Mouse (Mus musculus) embryonic facial prominence, embryonic 13.5 days (tissue): ENCODE results near the gene Frem3. TPM values are rescaled to one million over a fixed set of nuclear protein-coding genes. Genes with fewer than 3 reads are reported as not detected.
"Not testable (repeated sequence)": the region's sequence is repeated elsewhere in the genome, so short reads cannot be mapped to it uniquely, and the experiment has no call there.

ENCODE experiments used
- ATAC-seq: fragments of 200-750 bp; cut with Nextera tagmentation; 2 replicates; pipeline ENCODE4 v1.8.0; 2017; ENCODE audit warnings: low read depth; ENCODE audit not compliant: insufficient number of reproducible peaks, insufficient read depth, low FRiP score, low TSS enrichment
- H3K27ac ChIP-seq: fragments of 300-500 bp; sonication (generic); 2 replicates; pipeline ENCODE4 v1.5.1; 2015; ENCODE audit warnings: moderate library complexity, mild to moderate bottlenecking, inconsistent platforms
- H3K27me3 ChIP-seq: fragments of 300-500 bp; sonication (generic); 2 replicates; pipeline ENCODE4 v1.6.1; 2015; ENCODE audit warnings: mild to moderate bottlenecking, inconsistent platforms
- H3K36me3 ChIP-seq: fragments of 300-500 bp; sonication (generic); 2 replicates; pipeline ENCODE4 v1.6.1; 2015; ENCODE audit warnings: mild to moderate bottlenecking, inconsistent platforms
- H3K4me1 ChIP-seq: fragments of 300-500 bp; sonication (generic); 2 replicates; pipeline ENCODE4 v1.6.1; 2015; ENCODE audit warnings: inconsistent platforms
- H3K4me2 ChIP-seq: fragments of 300-500 bp; sonication (generic); 2 replicates; pipeline ENCODE4 v1.6.1; 2015; ENCODE audit warnings: moderate library complexity, mild to moderate bottlenecking, inconsistent platforms
- H3K4me3 ChIP-seq: fragments of 300-500 bp; sonication (generic); 2 replicates; pipeline ENCODE4 v1.5.1; 2015; ENCODE audit warnings: mild to moderate bottlenecking, inconsistent platforms
- H3K9ac ChIP-seq: fragments of 300-500 bp; sonication (generic); 2 replicates; pipeline ENCODE4 v1.6.1; 2015; ENCODE audit warnings: mild to moderate bottlenecking, inconsistent platforms
- H3K9me3 ChIP-seq: fragments of 300-500 bp; sonication (generic); 2 replicates; pipeline ENCODE4 v1.6.1; 2016; ENCODE audit warnings: inconsistent platforms
- WGBS: fragments of 180-500 bp; shearing (Covaris S2); methylation state at CpG from one replicate; pipeline ENCODE4 v1.1.7; 2015; ENCODE audit warnings: mixed read lengths; 5-methylcytosine and 5-hydroxymethylcytosine counted together
- polyA plus RNA-seq: library from polyadenylated mRNA; unstranded; fragments of >200 nt; fragmentation: Nextera tagmentation; extraction: Ambion mirVana; gene quantifications from 2 replicates; pipeline ENCODE4 v1.2.1, GENCODE M21; 2015

Frem3 gene
- polyA plus RNA-seq, 1 experiment from 2014 or later: 0.03 TPM

DNA sequence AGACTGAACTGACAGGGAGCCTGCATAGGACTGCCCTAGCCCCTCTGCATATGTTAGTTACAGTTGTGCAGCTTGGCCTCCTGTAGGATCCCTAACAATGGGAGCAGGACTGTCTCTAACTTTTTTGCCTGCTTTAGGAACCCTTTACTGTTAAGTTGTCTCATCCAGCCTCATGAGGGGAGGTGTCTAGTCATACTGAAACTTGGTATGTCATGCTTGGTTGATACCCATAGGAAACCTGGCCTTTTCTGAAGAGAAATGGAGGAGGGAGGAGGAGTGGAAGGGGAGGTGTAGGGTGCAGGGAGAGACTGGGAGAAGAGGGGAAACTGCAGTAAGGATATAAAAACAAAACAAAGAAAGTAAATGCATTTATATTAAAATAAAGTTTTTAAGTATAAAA, 121.4 kb downstream of the Frem3 start:
- no peaks in the 10 kb centered on the region for H3K4me1 ChIP-seq
- H3K27me3 ChIP-seq: no peaks in the 10 kb centered on the region
- peaks cover 57% of the 10 kb centered on the region for H3K36me3 ChIP-seq
- no peaks in the 10 kb centered on the region for H3K9me3 ChIP-seq
- H3K27ac ChIP-seq: no peak overlapping the region
- ATAC-seq: no peak
- no peak overlapping the region for H3K9ac ChIP-seq
- no peak overlapping the region for H3K4me2 ChIP-seq
- no peak overlapping the region for H3K4me3 ChIP-seq

DNA sequence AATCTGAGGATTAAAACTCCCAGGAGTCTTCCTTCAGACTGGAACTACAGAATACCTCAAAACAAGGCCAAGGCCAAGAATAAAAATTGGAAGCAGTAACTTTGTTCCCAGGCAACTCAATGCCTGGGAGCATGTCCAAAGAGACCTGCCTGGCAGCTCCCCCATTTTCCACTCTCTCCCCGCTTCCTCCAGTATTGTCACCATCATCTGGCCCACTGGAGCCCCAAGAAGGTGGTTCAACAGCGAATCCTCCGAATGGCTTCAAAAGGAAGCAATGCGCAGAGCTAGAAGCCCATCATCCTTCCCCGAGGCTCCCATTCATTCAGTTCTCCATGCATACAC, 127.1 kb downstream of the Frem3 start:
- Histone ChIP-seq H3K36me3 (peaks cover 22% of the 10 kb centered on the region), H3K27me3 (no peaks in the 10 kb centered on the region), H3K4me1 (peaks cover 7% of the 10 kb centered on the region), H3K4me2 (peak overlapping the region; percentile 86), H3K9ac (peak overlapping the region; percentile 95), H3K27ac (peak overlapping the region; percentile 99), H3K9me3 (no peaks in the 10 kb centered on the region), H3K4me3 (peak overlapping the region; percentile 91)
- no peak for ATAC-seq
- WGBS: under 1% methylated on average over 5 of the region's 5 CpGs

DNA sequence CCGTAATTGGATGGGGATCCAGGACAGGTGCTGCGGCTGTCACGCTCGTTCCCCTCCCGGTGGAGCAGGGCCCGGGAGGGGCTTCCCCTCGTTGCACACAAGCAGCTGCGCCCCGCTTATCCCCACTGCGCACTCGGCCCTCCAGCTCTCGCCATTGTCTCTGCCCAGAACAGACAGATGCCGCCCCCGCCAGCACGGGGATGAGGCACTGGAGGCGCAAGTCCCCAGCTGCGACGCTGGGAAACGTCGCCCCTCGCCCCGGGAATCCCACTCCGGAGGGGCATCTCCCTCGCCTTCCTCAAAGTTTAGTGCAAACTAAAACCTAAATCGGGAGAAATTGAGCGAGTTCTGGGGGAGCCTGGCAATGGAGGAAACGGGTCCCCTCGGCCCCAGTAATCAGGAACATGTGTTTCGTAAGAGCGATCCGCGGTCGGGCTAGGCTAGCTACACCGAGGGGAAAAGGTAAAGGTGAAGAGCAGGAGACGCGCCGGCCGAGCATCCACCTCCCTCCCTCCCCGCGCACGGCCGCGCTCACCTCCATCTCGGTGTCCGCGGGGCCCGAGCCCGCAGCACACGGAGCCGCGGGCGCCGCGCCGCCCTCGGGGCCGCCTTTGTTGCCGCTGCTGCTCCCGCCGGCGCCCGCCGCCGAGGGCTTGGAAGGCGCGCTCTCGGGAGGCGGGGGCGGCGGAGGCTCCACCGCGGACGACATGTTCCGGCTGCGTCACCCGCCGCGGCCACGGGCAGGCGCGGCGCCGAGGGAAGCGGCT, 127.7 kb downstream of the Frem3 start:
- 0 out of 2 replicates have a peak, but pooled peaks have one; percentile 32 for ATAC-seq
- Histone ChIP-seq H3K27me3 (no peaks in the 10 kb centered on the region), H3K4me3 (peak overlapping the region; percentile 91), H3K36me3 (peaks cover 18% of the 10 kb centered on the region), H3K9me3 (no peaks in the 10 kb centered on the region), H3K9ac (peak overlapping the region; percentile 95), H3K27ac (peak overlapping the region; percentile 99), H3K4me2 (peak overlapping the region; percentile 86), H3K4me1 (peaks cover 7% of the 10 kb centered on the region)
- WGBS: under 1% methylated on average over 68 of the region's 84 CpGs

DNA sequence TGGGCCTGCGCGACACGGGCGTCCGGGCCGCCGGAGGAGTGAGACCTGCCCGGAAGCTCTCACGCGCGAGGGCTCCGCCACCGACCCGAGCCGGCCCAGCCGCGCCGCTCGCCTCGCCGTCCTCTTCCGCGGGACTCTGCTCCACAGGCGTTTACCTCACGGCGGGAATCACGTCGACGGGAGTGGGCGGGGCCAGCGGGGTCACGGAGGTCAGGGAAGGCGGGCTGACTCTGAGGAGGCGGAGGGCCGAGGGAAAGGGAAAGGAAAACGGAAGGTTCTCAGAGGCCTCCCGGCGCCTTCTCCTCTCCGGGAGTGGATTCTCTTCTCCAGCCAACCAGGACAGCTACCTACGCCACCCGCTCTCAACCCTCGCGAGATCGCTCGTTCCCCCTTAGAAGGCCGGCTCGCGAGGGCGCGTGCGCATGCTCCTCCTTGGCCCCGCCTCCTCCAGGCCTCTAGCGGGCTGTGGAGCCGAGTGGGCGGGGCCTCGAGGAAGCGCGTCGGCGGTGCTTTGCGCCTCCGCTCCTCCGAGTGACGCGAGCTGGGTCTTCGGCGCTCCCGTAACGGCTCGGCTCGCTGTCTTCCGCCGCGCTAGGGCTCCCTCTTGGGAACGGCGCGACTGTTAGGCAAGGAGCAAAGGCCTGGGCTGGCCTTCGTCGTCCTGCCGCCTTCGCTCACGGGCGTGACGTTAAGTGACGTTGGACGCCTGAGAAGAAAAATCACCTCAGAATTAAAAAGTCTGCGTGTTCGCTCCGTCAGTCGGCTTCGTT, 128.5 kb downstream of the Frem3 start, which contains the start of gene Smarca5:
TSS of gene Smarca5 (minus strand) at position 343 of the 770 bp plus-strand sequence.
- peak within 1 kb of the TSS; percentile 86 for H3K4me2 ChIP-seq
- 2% methylated on average over 89 of the region's 91 CpGs for WGBS
- H3K27me3 ChIP-seq, H3K9me3 ChIP-seq, H3K4me1 ChIP-seq: not testable (repeated sequence)
- H3K36me3 ChIP-seq: peaks cover 12% of the 10 kb centered on the region
- H3K9ac ChIP-seq: peak within 1 kb of the TSS; percentile 95
- peak; percentile 95 for ATAC-seq
- peak within 1 kb of the TSS; percentile 99 for H3K27ac ChIP-seq
- H3K4me3 ChIP-seq: peak within 1 kb of the TSS; percentile 91

DNA sequence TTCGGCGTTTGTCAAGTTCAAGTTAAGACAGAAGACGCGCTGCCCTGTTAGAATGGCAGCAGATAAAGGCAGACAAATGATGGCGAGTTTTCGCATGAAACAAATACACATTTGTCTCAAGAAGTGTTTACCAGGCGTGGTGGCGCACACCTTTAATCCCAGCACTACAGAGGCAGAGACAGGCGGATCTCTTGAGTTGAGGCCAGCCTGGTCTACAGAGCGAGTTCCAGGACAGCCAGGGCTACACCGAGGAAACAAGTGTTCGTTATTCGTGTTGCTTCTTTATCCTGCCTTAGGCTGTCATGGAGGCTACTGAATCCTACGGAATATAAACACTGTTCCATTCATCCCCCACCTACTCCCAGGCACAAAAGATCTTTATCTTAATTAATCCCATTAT, 129.1 kb downstream of the Frem3 start:
- Histone ChIP-seq H3K27ac (peak overlapping the region; percentile 99), H3K4me2 (peak overlapping the region; percentile 62), H3K9me3 (no peaks in the 10 kb centered on the region), H3K27me3 (no peaks in the 10 kb centered on the region), H3K36me3 (peaks cover 6% of the 10 kb centered on the region), H3K4me1 (peaks cover 7% of the 10 kb centered on the region), H3K9ac (peak overlapping the region; percentile 77), H3K4me3 (peak overlapping the region; percentile 91)
- ATAC-seq: 0 out of 2 replicates have a peak, but pooled peaks have one; percentile 15
- 12% methylated on average over 14 of the region's 14 CpGs for WGBS

Other genes with a start within 250 kb of the Frem3 start
- gene Gypa, start 117.3 kb upstream of the Frem3 start, polyA plus RNA-seq: 2.7 and 12.0 TPM in 2 replicates
- gene Smarca5, start 128.4 kb downstream of the Frem3 start, polyA plus RNA-seq: 83.5 and 86.2 TPM in 2 replicates